Mouse (Mus musculus): ENCODE measurements at regions not wholly inside any gene's neighbourhood (a gene's known extent, or its start where the extent isn't known, plus 50 kb on each side); places are given as distances from the start of the nearest gene placed in this dataset.

DNA sequence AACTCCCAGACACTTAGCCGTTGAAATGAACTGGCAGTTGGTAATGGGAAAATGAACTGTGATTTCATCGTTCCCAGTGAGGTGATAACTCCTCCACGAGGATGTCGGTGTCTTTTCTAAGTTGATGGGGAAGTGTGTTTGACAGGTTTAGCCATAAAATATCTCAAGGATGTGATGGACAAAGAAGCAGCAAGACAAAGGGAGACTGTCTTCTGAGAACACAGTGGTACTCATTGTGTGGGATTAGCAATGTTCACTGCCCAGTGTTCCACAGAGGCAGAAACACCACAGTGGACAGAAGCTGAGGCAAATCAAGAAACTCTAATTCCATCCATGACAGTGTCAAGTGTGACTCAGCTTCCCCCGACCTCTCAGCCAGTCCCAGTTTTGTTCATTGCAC lies 287.9 kb downstream of the Nsun3 start:
- ATAC-seq (no peak), DNase-seq (no peak)
- no peak overlapping the region for H3K27ac ChIP-seq (ENCODE audit: low read depth, low read length)
- TF ChIP-seq CTCF (IDR thresholded peaks at IDR 0.05; ENCODE audit: low read depth) = no peak
- 72% methylated on average over 5 of the region's 5 CpGs for WGBS
- no peak overlapping the region for H3K4me3 ChIP-seq (ENCODE audit: low read depth, low read length)
- H3K9ac ChIP-seq = no peak overlapping the region
- H3K4me2 ChIP-seq (ENCODE audit: low read depth) = no peak overlapping the region
- H3K36me3 ChIP-seq (ENCODE audit: insufficient read depth) = no peaks in the 10 kb centered on the region
- H3K27me3 ChIP-seq (ENCODE audit: insufficient read depth, low read length) = no peaks in the 10 kb centered on the region
- H3K9me3 ChIP-seq (ENCODE audit: low read length) = no peaks in the 10 kb centered on the region
- H3K4me1 ChIP-seq (ENCODE audit: insufficient read depth) = no peaks in the 10 kb centered on the region

DNA sequence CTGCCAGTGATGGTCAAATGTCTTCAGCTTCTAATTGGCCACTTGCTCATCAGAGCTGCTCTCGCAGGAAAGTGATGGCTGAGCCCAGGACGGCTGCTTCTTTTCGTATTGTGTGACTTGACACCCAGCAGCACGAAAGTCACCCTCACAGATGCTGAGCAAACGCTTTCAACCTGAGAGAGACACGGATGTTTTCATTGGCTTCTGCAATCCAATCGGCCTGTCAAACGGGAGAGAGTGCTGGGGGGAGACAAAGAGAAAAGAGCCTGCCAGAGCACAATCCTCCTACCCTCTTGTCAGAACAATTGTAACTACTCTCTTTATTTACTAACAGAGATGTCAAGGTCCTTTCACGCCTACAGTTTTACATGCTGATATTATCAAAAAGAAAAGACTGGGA lies 289.9 kb downstream of the Nsun3 start:
- WGBS = 40% methylated on average over 9 of the region's 9 CpGs
- H3K4me1 ChIP-seq (ENCODE audit: insufficient read depth) = no peaks in the 10 kb centered on the region
- ATAC-seq (peak; percentile 42; the same call in 1 of the 2 replicates), DNase-seq (no peak)
- no peaks in the 10 kb centered on the region for H3K36me3 ChIP-seq (ENCODE audit: insufficient read depth)
- no peak for TF ChIP-seq CTCF (IDR thresholded peaks at IDR 0.05; ENCODE audit: low read depth)
- no peaks in the 10 kb centered on the region for H3K9me3 ChIP-seq (ENCODE audit: low read length)
- H3K27me3 ChIP-seq (ENCODE audit: insufficient read depth, low read length) = no peaks in the 10 kb centered on the region
- H3K4me2 ChIP-seq (ENCODE audit: low read depth) = no peak overlapping the region
- no peak overlapping the region for H3K27ac ChIP-seq (ENCODE audit: low read depth, low read length)
- no peak overlapping the region for H3K9ac ChIP-seq
- no peak overlapping the region for H3K4me3 ChIP-seq (ENCODE audit: low read depth, low read length)

- Histone ChIP-seq H3K9ac (no peak overlapping the region), H3K27ac (ENCODE audit: low read depth, low read length) (no peak overlapping the region), H3K4me3 (ENCODE audit: low read depth, low read length) (no peak overlapping the region), H3K4me1 (ENCODE audit: insufficient read depth) (no peaks in the 10 kb centered on the region), H3K27me3 (ENCODE audit: insufficient read depth, low read length) (no peaks in the 10 kb centered on the region), H3K4me2 (ENCODE audit: low read depth) (no peak overlapping the region), H3K9me3 (ENCODE audit: low read length) (no peaks in the 10 kb centered on the region), H3K36me3 (ENCODE audit: insufficient read depth) (no peaks in the 10 kb centered on the region)
- DNase-seq (no peak), ATAC-seq (no peak)
- no peak for TF ChIP-seq CTCF (IDR thresholded peaks at IDR 0.05; ENCODE audit: low read depth)
- WGBS = 53% methylated on average over 2 of the region's 2 CpGs
Measured at GRCm38 (mm10) chr16:62470133-62470532, 316.5 kb downstream of the Nsun3 start.

GRCm38 (mm10) chr16:62469286-62469685 lies 317.3 kb downstream of the Nsun3 start:
- Histone ChIP-seq H3K9ac (no peak overlapping the region), H3K36me3 (ENCODE audit: insufficient read depth) (no peaks in the 10 kb centered on the region), H3K9me3 (ENCODE audit: low read length) (no peaks in the 10 kb centered on the region), H3K4me2 (ENCODE audit: low read depth) (no peak overlapping the region), H3K4me1 (ENCODE audit: insufficient read depth) (no peaks in the 10 kb centered on the region), H3K27ac (ENCODE audit: low read depth, low read length) (no peak overlapping the region), H3K4me3 (ENCODE audit: low read depth, low read length) (no peak overlapping the region), H3K27me3 (ENCODE audit: insufficient read depth, low read length) (no peaks in the 10 kb centered on the region)
- ATAC-seq = peak; percentile 36; the same call in 1 of the 2 replicates
- no peak for TF ChIP-seq CTCF (IDR thresholded peaks at IDR 0.05; ENCODE audit: low read depth)
- WGBS = 28% methylated on average over 3 of the region's 3 CpGs
- no peak for DNase-seq

DNA sequence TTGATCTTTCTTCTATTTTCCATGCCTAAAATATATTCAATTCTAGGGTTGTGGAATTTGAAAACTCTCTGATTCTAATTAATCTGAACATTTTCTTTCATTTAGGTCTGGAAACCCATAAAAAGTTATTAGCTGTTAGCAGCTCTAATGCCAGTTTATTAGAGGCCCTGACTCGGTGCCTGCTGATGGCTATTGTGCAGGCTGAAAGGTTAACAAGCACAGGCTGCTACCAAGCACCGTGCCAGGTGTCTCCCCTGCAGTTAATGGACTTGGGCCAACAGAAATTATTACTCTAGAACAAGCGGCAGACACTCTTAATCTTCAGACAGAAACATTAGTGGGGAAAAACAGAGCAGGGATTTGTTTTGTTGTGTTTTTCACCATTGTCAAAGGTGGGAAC lies 317.8 kb downstream of the Nsun3 start:
- 11% methylated on average over 3 of the region's 3 CpGs for WGBS
- H3K4me1 ChIP-seq (ENCODE audit: insufficient read depth) = no peaks in the 10 kb centered on the region
- no peak overlapping the region for H3K4me3 ChIP-seq (ENCODE audit: low read depth, low read length)
- no peaks in the 10 kb centered on the region for H3K9me3 ChIP-seq (ENCODE audit: low read length)
- ATAC-seq = peak; percentile 51; the same call in 1 of the 2 replicates
- H3K27ac ChIP-seq (ENCODE audit: low read depth, low read length) = no peak overlapping the region
- peak; percentile 17 for DNase-seq
- no peaks in the 10 kb centered on the region for H3K27me3 ChIP-seq (ENCODE audit: insufficient read depth, low read length)
- H3K4me2 ChIP-seq (ENCODE audit: low read depth) = no peak overlapping the region
- TF ChIP-seq CTCF (IDR thresholded peaks at IDR 0.05; ENCODE audit: low read depth) = no peak
- H3K9ac ChIP-seq = no peak overlapping the region
- H3K36me3 ChIP-seq (ENCODE audit: insufficient read depth) = no peaks in the 10 kb centered on the region

- TF ChIP-seq CTCF (IDR thresholded peaks at IDR 0.05; ENCODE audit: low read depth) = no peak
- H3K4me3 ChIP-seq (ENCODE audit: low read depth, low read length) = no peak overlapping the region
- 12% methylated on average over 4 of the region's 4 CpGs for WGBS
- no peak overlapping the region for H3K4me2 ChIP-seq (ENCODE audit: low read depth)
- ATAC-seq = peak; percentile 29; the same call in 1 of the 2 replicates
- no peaks in the 10 kb centered on the region for H3K27me3 ChIP-seq (ENCODE audit: insufficient read depth, low read length)
- peak; percentile 46 for DNase-seq
- no peak overlapping the region for H3K27ac ChIP-seq (ENCODE audit: low read depth, low read length)
- no peaks in the 10 kb centered on the region for H3K36me3 ChIP-seq (ENCODE audit: insufficient read depth)
- H3K9ac ChIP-seq = no peak overlapping the region
- H3K4me1 ChIP-seq (ENCODE audit: insufficient read depth) = no peaks in the 10 kb centered on the region
- H3K9me3 ChIP-seq (ENCODE audit: low read length) = no peaks in the 10 kb centered on the region
Measured at GRCm38 (mm10) chr16:62459949-62460551, 326.6 kb downstream of the Nsun3 start.

DNA sequence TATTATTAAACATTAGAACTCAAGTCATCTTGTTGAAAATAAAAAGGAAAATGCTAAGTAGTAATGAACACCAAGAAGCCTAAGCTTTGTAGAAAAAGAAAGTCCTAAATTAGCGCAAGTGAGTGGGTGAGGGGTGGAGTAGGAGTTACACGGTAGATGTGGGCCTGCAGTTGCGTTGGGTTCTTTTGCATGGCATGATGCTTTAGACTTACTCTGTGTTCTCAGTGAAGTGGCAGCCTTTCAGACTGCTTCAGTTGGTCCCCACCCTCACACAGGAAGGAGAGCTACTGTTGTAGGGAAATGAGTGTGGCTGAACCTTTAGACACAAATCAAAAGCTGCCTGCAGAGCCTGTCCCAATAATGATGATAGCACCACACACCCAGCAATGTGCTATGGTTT lies 336.9 kb downstream of the Nsun3 start:
- H3K4me2 ChIP-seq (ENCODE audit: low read depth) = no peak overlapping the region
- H3K27ac ChIP-seq (ENCODE audit: low read depth, low read length) = no peak overlapping the region
- no peak overlapping the region for H3K4me3 ChIP-seq (ENCODE audit: low read depth, low read length)
- H3K4me1 ChIP-seq (ENCODE audit: insufficient read depth) = no peaks in the 10 kb centered on the region
- H3K27me3 ChIP-seq (ENCODE audit: insufficient read depth, low read length) = no peaks in the 10 kb centered on the region
- H3K9me3 ChIP-seq (ENCODE audit: low read length) = no peaks in the 10 kb centered on the region
- 88% methylated on average over 3 of the region's 3 CpGs for WGBS
- ATAC-seq (no peak), DNase-seq (no peak)
- no peaks in the 10 kb centered on the region for H3K36me3 ChIP-seq (ENCODE audit: insufficient read depth)
- H3K9ac ChIP-seq = no peak overlapping the region
- TF ChIP-seq CTCF (IDR thresholded peaks at IDR 0.05; ENCODE audit: low read depth) = no peak
